Mouse (Mus musculus) liver, embryonic 12.5 days (tissue): ENCODE results near the gene Gabrr1. TPM values are rescaled to one million over a fixed set of nuclear protein-coding genes. Genes with fewer than 3 reads are reported as not detected.

Source experiments
- polyA plus RNA-seq: library from polyadenylated mRNA; unstranded; fragments of >200 nt; fragmentation: Nextera tagmentation; extraction: Ambion mirVana; gene quantifications from 2 replicates; pipeline ENCODE4 v1.2.1, GENCODE M21; 2016

Gene Gabrr1
- polyA plus RNA-seq, 1 experiment from 2014 or later = 0.05 TPM

Other genes with a start within 250 kb of the Gabrr1 start
- 1.3 and 1.5 TPM in 2 replicates for gene Ankrd6, start 181.7 kb upstream of the Gabrr1 start, polyA plus RNA-seq
- gene Rragd, start 149.5 kb upstream of the Gabrr1 start, polyA plus RNA-seq = 4.0 and 4.3 TPM in 2 replicates
- gene Ube2j1, start 101.1 kb upstream of the Gabrr1 start, polyA plus RNA-seq = 34.2 and 36.0 TPM in 2 replicates
- not detected in 2 replicates for gene Gabrr2, start 69.5 kb upstream of the Gabrr1 start, polyA plus RNA-seq
- 0.49 and 0.60 TPM in 2 replicates for gene Pm20d2, start 57.2 kb downstream of the Gabrr1 start, polyA plus RNA-seq
- gene Srsf12, start 76.5 kb downstream of the Gabrr1 start, polyA plus RNA-seq = 0.37 and 0.72 TPM in 2 replicates
- gene Pnrc1, start 157.6 kb downstream of the Gabrr1 start, polyA plus RNA-seq = 42.6 and 49.5 TPM in 2 replicates
- 22.7 and 23.6 TPM in 2 replicates for gene Rngtt, start 177.8 kb downstream of the Gabrr1 start, polyA plus RNA-seq